ENCODE assay signal across 12 mouse cellular contexts in genomic region chr6:118828187-118828586, GRCm38 (mm10).
DNase-seq lines count a peak whose midpoint lies in the region; ATAC-seq lines count a peak whose summit lies in the region.
"Had no signal": no experiment of that assay in that cellular context is flagged by ENCODE, and none has a peak within 500 bp of the region (broad histone marks: within the 10 kb centered on the region; RNA-seq: fewer than 3 reads in every experiment).

No protein-coding gene starts in this region.

- ATAC-seq in intestine, embryonic 15.5 days: no peak
- no peak for ATAC-seq in intestine, embryonic 16.5 days
- no peak for ATAC-seq in embryonic facial prominence, embryonic 13.5 days (ENCODE audit: insufficient number of reproducible peaks, insufficient read depth, low FRiP score, low TSS enrichment, low read depth)
- no peak for ATAC-seq in hindbrain, embryonic 13.5 days (ENCODE audit: low FRiP score)
- ATAC-seq in midbrain, embryonic 16.5 days: no peak
- no peak for ATAC-seq in megakaryocyte progenitor cell, adult 5-6 weeks (replicated peaks; ENCODE audit: poor library complexity)
- no peak for ATAC-seq in granulocyte monocyte progenitor cell, adult 5-6 weeks (replicated peaks; ENCODE audit: poor library complexity, severe bottlenecking)

- H3K4me2 ChIP-seq in intestine, embryonic 15.5 days (replicated peaks): no peak overlapping the region
- no peak overlapping the region for H3K4me2 ChIP-seq in intestine, embryonic 16.5 days (ENCODE audit: low read depth, low read length)
- no peak overlapping the region for H3K4me2 ChIP-seq in embryonic facial prominence, embryonic 13.5 days
- no peak overlapping the region for H3K4me2 ChIP-seq in hindbrain, embryonic 13.5 days
- H3K4me2 ChIP-seq in midbrain, embryonic 16.5 days (ENCODE audit: low read length): no peak overlapping the region
- H3K4me2 ChIP-seq: lung, embryonic 14.5 days had no signal

- no peak overlapping the region for H3K9ac ChIP-seq in intestine, embryonic 15.5 days
- H3K9ac ChIP-seq in intestine, embryonic 16.5 days (ENCODE audit: low read depth, low read length): no peak overlapping the region
- H3K9ac ChIP-seq in embryonic facial prominence, embryonic 13.5 days: 0 out of 2 replicates have a peak overlapping the region, but pooled peaks have one; percentile 40
- H3K9ac ChIP-seq in hindbrain, embryonic 13.5 days: no peak overlapping the region
- H3K9ac ChIP-seq in midbrain, embryonic 16.5 days (ENCODE audit: low read depth, low read length): no peak overlapping the region
- H3K9ac ChIP-seq: lung, embryonic 14.5 days had no signal

- H3K36me3 ChIP-seq in intestine, embryonic 15.5 days: no peaks in the 10 kb centered on the region
- no peaks in the 10 kb centered on the region for H3K36me3 ChIP-seq in intestine, embryonic 16.5 days (ENCODE audit: control insufficient read depth, insufficient read depth, low read length)
- H3K36me3 ChIP-seq in embryonic facial prominence, embryonic 13.5 days: no peaks in the 10 kb centered on the region
- no peaks in the 10 kb centered on the region for H3K36me3 ChIP-seq in hindbrain, embryonic 13.5 days
- no peaks in the 10 kb centered on the region for H3K36me3 ChIP-seq in midbrain, embryonic 16.5 days (ENCODE audit: control insufficient read depth, insufficient read depth, low read length)

- 48% methylated on average over 4 of the region's 4 CpGs for WGBS in intestine, embryonic 15.5 days
- 55% methylated on average over 4 of the region's 4 CpGs for whole genome bisulfite sequencing in intestine, embryonic 16.5 days
- 80% methylated on average over 4 of the region's 4 CpGs for WGBS in embryonic facial prominence, embryonic 13.5 days
- 74% methylated on average over 4 of the region's 4 CpGs for WGBS in hindbrain, embryonic 13.5 days
- WGBS in midbrain, embryonic 16.5 days: 84% methylated on average over 4 of the region's 4 CpGs

- H3K27me3 ChIP-seq in intestine, embryonic 15.5 days (replicated peaks): no peaks in the 10 kb centered on the region
- H3K27me3 ChIP-seq in intestine, embryonic 16.5 days (replicated peaks; ENCODE audit: control insufficient read depth, insufficient read depth, low read length): no peaks in the 10 kb centered on the region
- no peaks in the 10 kb centered on the region for H3K27me3 ChIP-seq in embryonic facial prominence, embryonic 13.5 days
- H3K27me3 ChIP-seq in hindbrain, embryonic 13.5 days: no peaks in the 10 kb centered on the region
- no peaks in the 10 kb centered on the region for H3K27me3 ChIP-seq in midbrain, embryonic 16.5 days (ENCODE audit: control insufficient read depth, insufficient read depth, low read depth, low read length)

- H3K9me3 ChIP-seq in intestine, embryonic 15.5 days: no peaks in the 10 kb centered on the region
- no peaks in the 10 kb centered on the region for H3K9me3 ChIP-seq in intestine, embryonic 16.5 days (ENCODE audit: control insufficient read depth, low read length)
- no peaks in the 10 kb centered on the region for H3K9me3 ChIP-seq in embryonic facial prominence, embryonic 13.5 days
- no peaks in the 10 kb centered on the region for H3K9me3 ChIP-seq in hindbrain, embryonic 13.5 days
- no peaks in the 10 kb centered on the region for H3K9me3 ChIP-seq in midbrain, embryonic 16.5 days (replicated peaks; ENCODE audit: control insufficient read depth, low read length, poor library complexity, severe bottlenecking)

- DNase-seq in right cerebral cortex, adult 18-20 months: no peak
- DNase-seq: adrenal gland, postnatal 14 days; heart, postnatal 10 days; kidney, postnatal 36 days; lung, embryonic 14.5 days had no signal

- 0 out of 2 replicates have a peak, but pooled peaks cover 4% of the 10 kb centered on the region for H3K4me1 ChIP-seq in intestine, embryonic 15.5 days (replicated peaks)
- H3K4me1 ChIP-seq in intestine, embryonic 16.5 days (ENCODE audit: control insufficient read depth, insufficient read depth, low read length): no peaks in the 10 kb centered on the region
- peaks cover 31% of the 10 kb centered on the region for H3K4me1 ChIP-seq in embryonic facial prominence, embryonic 13.5 days
- peaks cover 20% of the 10 kb centered on the region for H3K4me1 ChIP-seq in hindbrain, embryonic 13.5 days (replicated peaks)
- peaks cover 5% of the 10 kb centered on the region for H3K4me1 ChIP-seq in midbrain, embryonic 16.5 days (ENCODE audit: control insufficient read depth, insufficient read depth, low read length)

- no peak overlapping the region for H3K4me3 ChIP-seq in intestine, embryonic 15.5 days (replicated peaks)
- H3K4me3 ChIP-seq in intestine, embryonic 16.5 days (ENCODE audit: low read length): no peak overlapping the region
- H3K4me3 ChIP-seq in embryonic facial prominence, embryonic 13.5 days: no peak overlapping the region
- no peak overlapping the region for H3K4me3 ChIP-seq in hindbrain, embryonic 13.5 days
- no peak overlapping the region for H3K4me3 ChIP-seq in midbrain, embryonic 16.5 days (ENCODE audit: low read depth, low read length)

- 0 out of 2 replicates have a peak overlapping the region, but pooled peaks have one; percentile 9 for H3K27ac ChIP-seq in intestine, embryonic 15.5 days
- no peak overlapping the region for H3K27ac ChIP-seq in intestine, embryonic 16.5 days (ENCODE audit: low read length)
- H3K27ac ChIP-seq in embryonic facial prominence, embryonic 13.5 days: peak overlapping the region; percentile 76
- H3K27ac ChIP-seq in hindbrain, embryonic 13.5 days: peak overlapping the region; percentile 71; the same call in 1 of the 2 replicates
- peak overlapping the region; percentile 47; the same call in 1 of the 2 replicates for H3K27ac ChIP-seq in midbrain, embryonic 16.5 days (ENCODE audit: low read length)
